Mouse (Mus musculus) spleen, postnatal 4 days (tissue): ENCODE data around the gene Fat2.
A peak's percentile ranks its signal among the peaks of the same experiment; 100 is the strongest.

Experiments
- DNase-seq, 2 experiments: peaks; one replicate each; pipeline ENCODE4 v3.0.0; 2022; ENCODE audit warnings: low spot score in 2 of 2

Fat2 gene

GRCm38 (mm10) chr11:55239496-55239895, 96.9 kb downstream of the Fat2 start:
- no peak for DNase-seq

- DNase-seq: no peak
Measured at GRCm38 (mm10) chr11:55236815-55237214, 99.5 kb downstream of the Fat2 start.

DNA sequence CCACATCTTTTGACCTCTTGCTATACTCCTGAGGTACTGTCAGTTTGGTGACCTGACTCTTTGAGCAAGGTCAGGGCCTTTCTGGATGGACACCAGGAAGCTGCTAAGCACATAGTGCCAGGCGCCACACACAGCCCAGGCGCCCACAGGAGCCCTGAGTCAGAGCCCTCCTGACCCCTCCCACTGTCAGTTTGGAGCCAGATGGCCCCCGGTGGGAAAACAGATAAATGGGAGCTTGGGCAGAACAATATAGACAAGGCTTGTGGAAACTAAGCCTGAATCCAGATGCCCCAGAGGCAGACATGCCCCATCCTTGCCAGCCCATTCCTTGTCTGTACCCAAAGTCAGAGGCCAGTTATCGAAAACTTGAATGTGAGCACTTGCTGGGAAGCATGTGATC, 101.6 kb downstream of the Fat2 start:
- no peak for DNase-seq

GRCm38 (mm10) chr11:55234288-55234687, 102.1 kb downstream of the Fat2 start:
- DNase-seq: no peak

DNA sequence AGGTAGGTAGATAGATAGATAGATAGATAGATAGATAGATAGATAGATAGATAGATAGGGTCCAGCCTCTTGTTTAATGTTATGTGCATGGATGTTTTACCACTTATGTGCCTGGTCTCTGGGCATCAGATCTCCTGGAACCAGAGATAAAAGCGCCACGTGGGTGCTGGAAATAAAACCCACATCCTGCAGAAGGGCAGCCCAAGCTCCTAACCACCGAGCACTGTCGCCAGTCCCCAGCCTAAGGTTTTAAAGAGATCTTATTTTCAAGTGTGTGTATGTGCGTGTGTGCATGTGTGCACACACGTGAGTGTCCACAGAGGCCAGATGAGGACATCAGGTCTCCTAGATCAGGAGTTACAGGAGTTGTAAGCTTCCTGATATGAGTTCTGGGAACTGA, 105.3 kb downstream of the Fat2 start:
- DNase-seq: no peak

DNA sequence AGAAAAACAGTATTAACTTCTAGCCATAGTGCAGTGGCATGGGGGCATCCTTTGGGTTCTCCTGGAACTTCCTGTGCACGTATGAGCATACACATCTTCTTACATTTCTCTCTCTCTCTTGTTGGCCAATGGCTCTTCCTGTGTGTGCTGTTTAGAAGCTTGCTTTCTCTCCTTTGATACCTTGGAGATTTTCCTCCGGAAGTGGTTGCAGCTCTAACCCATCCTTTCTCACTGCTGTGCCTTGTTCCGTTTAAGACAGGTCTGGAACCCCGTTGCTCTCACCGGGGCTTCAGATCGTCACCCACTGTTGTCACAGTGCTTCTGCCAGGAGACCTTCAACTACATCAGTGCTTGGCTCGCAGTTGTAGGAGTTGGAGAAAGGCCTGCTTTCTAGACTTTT, 115.1 kb downstream of the Fat2 start:
- no peak for DNase-seq

GRCm38 (mm10) chr11:55218473-55218872, 117.9 kb downstream of the Fat2 start:
- DNase-seq: no peak

DNA sequence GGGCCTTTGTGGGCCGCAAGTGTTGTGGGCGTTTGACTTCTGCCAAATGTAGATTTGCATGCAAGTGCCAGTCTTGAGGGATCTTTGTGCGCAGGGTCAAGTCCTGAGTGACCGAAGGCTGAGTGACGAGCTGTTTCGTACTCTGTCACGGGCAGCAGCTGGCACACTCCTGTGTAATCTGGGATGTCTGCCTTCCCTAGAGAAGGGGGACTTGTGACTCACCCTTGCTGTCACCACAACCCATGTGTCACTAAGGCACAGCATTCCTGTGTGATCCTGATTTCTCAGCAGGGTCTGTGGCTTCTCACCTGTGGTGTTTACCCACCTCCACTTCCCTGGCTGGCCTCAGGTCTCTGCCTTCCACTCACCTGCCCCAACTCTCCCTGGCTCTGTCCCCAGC, 118.5 kb downstream of the Fat2 start:
- DNase-seq: no peak

- no peak for DNase-seq
Measured at GRCm38 (mm10) chr11:55217418-55217817, 118.9 kb downstream of the Fat2 start.

DNA sequence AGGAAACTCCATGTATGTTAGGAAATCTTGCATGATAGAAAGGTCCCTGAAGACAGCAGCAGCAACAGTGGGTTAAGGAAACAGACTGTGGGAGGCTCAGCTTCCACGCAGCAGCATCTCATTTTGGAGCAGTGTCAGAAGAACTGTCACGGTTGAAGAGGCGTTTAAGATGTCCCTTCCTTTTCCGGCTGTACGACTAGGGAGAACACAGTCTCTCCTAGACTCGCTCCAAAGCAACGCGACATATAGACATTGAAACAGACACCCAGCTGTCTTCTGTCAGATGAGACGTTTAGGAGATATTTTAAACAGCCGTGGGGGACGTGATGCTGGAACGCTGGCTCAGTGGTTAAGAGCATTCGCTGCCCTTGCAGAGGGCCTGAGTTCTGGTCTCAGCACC, 119.5 kb downstream of the Fat2 start:
- no peak for DNase-seq

DNA sequence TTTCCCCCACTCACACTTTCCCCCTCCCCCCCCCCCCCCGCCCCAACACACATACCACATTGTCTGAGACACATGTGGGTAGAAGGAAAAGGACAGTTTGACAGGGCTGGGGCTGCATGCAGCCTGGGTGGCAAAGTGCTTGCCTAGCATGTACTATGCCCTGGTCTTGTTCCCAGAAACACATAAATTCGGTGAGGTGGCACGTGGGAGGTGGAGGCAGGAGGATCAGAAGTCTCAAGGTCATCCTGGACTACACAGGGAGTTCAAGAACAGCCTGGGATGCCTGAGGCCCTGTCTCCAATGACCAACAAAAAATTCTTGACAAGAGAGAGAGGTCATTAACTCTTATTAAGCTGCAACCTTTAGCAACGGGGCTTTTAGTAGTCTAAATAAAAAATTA, 120.3 kb downstream of the Fat2 start:
- no peak for DNase-seq

- no peak for DNase-seq
Measured at GRCm38 (mm10) chr11:55214978-55215377, 121.4 kb downstream of the Fat2 start.

- no peak for DNase-seq
Measured at GRCm38 (mm10) chr11:55214161-55214560, 122.2 kb downstream of the Fat2 start.

- DNase-seq: no peak
Measured at GRCm38 (mm10) chr11:55213518-55213917, 122.8 kb downstream of the Fat2 start.

DNA sequence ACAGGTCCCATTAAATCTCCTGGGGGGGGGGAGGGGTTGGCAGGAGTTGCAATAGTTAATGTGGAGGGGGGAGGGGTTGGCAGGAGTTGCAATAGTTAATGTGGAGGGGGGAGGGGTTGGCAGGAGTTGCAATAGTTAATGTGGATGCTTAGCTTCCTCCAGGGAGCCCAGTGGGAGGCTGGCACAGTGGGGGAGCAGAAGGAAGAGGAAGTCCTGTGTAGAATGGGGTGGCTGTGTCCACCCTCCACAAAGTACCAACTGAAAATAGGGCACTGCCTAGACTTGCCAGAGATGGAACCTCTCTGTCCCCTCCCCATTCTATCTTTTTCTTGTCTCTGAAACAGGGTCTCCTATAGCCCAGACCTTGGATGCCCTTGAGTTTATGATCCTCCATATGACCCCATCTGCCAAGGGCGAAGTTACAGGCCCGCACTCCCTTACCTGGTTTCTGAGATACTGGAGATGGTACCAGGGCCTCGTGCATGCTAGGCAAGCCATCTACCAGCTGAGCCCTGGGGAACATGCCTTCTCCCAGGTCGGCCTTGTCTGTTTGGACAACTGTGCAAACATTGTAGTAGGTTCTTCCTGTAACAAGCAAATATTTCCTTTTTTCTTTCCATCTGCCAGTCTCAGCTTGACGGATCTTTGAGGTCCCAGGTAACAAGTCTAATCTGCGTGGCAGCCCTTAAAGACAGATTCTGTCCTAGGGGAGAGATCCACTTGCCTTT, 126.6 kb downstream of the Fat2 start:
- DNase-seq: no peak

DNA sequence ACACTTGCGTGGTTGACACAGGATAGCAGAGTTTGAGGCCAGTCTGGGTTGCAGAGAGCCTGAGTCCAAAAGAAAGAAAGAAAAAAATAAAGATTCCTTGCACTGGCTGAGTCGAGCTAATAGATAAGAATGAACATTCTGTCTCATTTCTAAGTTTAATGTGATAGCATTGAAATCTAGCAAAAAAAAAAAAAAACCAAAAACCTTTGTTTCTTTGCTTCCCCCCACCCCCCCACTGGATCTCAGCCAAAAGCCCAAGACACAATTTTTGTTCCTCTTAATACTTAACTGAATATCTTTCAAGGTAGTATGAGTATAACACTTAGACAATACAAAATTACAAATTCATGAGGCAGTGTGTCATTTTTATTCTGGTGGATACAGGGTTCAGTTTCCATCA, 127.3 kb downstream of the Fat2 start:
- no peak for DNase-seq

DNA sequence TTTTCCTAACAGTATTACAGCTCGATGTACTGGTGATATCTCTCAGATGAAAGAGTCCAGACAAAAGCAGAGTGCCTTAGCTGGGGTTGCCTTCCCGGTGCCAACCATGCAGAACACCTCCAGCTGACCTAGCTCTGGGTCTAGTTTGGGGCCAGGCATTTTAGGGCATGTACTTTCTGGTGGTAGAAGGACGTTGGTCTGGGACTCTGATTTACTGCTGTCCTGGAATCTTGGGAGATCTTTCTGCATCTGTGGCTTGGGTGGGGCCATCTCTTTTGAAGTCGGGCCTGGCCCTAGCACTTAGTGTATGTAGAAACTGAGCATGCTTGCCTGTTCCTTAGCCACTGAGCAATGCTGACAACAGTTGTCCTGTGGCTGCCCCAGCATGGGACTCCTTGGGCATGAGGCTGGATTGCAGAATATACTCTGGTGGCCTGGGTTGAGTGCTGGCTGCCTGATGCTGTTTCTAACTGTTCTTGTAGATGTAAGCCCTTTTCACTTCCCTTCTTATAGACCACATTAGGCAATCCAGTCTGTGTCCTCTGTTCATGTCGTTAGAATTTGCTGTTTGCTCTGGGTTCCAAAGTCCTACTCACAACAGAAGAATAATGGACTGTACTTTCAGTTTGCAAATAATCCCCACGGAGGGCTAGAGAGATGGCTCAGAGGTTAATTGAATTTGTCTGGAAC, 128.2 kb downstream of the Fat2 start:
- DNase-seq: no peak

GRCm38 (mm10) chr11:55204602-55205001, 131.8 kb downstream of the Fat2 start:
- DNase-seq: peak; percentile 17 to 69

DNA sequence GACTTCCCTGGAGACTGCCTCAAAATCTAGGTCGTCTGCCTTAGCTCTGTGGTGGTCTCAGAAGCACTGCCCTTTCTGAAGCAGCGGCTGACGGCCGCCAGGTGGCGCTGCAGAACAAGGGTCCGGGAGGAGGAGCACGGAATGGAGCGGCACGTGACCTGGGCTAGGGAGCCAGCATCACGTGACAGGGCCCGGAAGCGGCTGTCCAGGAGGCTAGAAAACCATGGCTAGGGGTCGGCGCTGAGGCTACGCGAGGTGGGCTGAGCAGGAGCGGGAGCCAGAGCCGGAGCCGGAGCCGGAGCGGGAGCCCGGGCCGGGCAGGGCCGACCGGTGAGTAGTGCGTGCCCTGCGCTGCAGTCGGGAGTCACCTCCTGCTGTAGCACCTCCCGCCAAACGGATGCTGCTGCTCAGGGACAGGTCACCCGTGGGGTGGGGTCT, 132.2 kb downstream of the Fat2 start, which contains the start of gene Slc36a1:
Gene Slc36a1 (plus strand): TSS at position 192 of the 438 bp plus-strand sequence.
- peak; percentile 93 to 99 for DNase-seq
